Mouse (Mus musculus): Measurements from ENCODE around the gene Scly. TPM values are rescaled to one million over a fixed set of nuclear protein-coding genes. Genes with fewer than 3 reads are reported as not detected.

The Scly gene
- polyA plus RNA-seq, 1 experiment from 2014 or later: 23.7 TPM

- no peak for TF ChIP-seq CTCF (IDR thresholded peaks at IDR 0.05; ENCODE audit: low read depth)
- H3K27me3 ChIP-seq (ENCODE audit: insufficient read depth, low read length): no peaks in the 10 kb centered on the region
- peaks cover 44% of the 10 kb centered on the region for H3K36me3 ChIP-seq (ENCODE audit: insufficient read depth, low read length)
- no peak for ATAC-seq (replicated peaks; ENCODE audit: low FRiP score, low read depth)
- H3K4me2 ChIP-seq (ENCODE audit: low read length): no peak overlapping the region
- DNase-seq (ENCODE audit: low spot score): no peak
- H3K4me3 ChIP-seq (replicated peaks; ENCODE audit: low read depth, low read length): no peak overlapping the region
- no peaks in the 10 kb centered on the region for H3K4me1 ChIP-seq (replicated peaks; ENCODE audit: insufficient read depth, low read length)
- no peaks in the 10 kb centered on the region for H3K9me3 ChIP-seq (replicated peaks; ENCODE audit: low read length)
- no peak overlapping the region for H3K9ac ChIP-seq (ENCODE audit: low read depth, low read length)
- WGBS: 89% methylated on average over 13 of the region's 13 CpGs
- no peak overlapping the region for H3K27ac ChIP-seq
These were observed 11.4 kb downstream of the Scly start for GRCm38 (mm10) chr1:91309366-91310085.

GRCm38 (mm10) chr1:91312273-91312672 lies 14.1 kb downstream of the Scly start:
- H3K4me3 ChIP-seq (replicated peaks; ENCODE audit: low read depth, low read length): no peak overlapping the region
- no peak for ATAC-seq (replicated peaks; ENCODE audit: low FRiP score, low read depth)
- H3K4me1 ChIP-seq (replicated peaks; ENCODE audit: insufficient read depth, low read length): no peaks in the 10 kb centered on the region
- no peak for DNase-seq (ENCODE audit: low spot score)
- no peak overlapping the region for H3K4me2 ChIP-seq (ENCODE audit: low read length)
- H3K9ac ChIP-seq (ENCODE audit: low read depth, low read length): no peak overlapping the region
- 83% methylated on average over 4 of the region's 4 CpGs for WGBS
- no peak for TF ChIP-seq CTCF (IDR thresholded peaks at IDR 0.05; ENCODE audit: low read depth)
- H3K27ac ChIP-seq: no peak overlapping the region
- H3K27me3 ChIP-seq (ENCODE audit: insufficient read depth, low read length): no peaks in the 10 kb centered on the region
- H3K36me3 ChIP-seq (ENCODE audit: insufficient read depth, low read length): peaks cover 34% of the 10 kb centered on the region
- no peaks in the 10 kb centered on the region for H3K9me3 ChIP-seq (replicated peaks; ENCODE audit: low read length)

DNA sequence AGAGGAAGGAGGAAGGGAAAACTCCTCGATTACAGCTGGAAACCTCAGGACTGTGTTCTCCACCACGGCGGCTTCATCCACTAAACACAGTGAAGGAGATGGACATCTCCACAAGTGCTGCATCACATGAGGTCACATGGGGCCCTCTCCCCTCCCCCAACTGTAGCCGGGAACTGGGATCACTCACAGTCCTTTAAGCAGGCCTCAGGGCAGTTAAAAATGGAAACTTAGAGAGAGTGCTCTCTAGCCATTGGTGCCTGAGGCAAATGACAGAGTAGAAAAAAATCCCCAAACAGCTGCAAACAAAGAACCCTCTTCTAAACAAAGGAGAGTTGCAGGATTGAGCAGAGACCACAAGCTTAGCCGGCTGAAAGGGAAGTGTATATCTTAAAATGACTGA lies 15.1 kb downstream of the Scly start:
- Histone ChIP-seq H3K27ac (no peak overlapping the region), H3K36me3 (ENCODE audit: insufficient read depth, low read length) (peaks cover 27% of the 10 kb centered on the region), H3K9ac (ENCODE audit: low read depth, low read length) (no peak overlapping the region), H3K9me3 (replicated peaks; ENCODE audit: low read length) (no peaks in the 10 kb centered on the region), H3K4me3 (replicated peaks; ENCODE audit: low read depth, low read length) (no peak overlapping the region), H3K4me2 (ENCODE audit: low read length) (no peak overlapping the region), H3K27me3 (ENCODE audit: insufficient read depth, low read length) (no peaks in the 10 kb centered on the region), H3K4me1 (replicated peaks; ENCODE audit: insufficient read depth, low read length) (no peaks in the 10 kb centered on the region)
- ATAC-seq (replicated peaks; ENCODE audit: low FRiP score, low read depth) (no peak; the same call in 1 of the 2 replicates), DNase-seq (ENCODE audit: low spot score) (no peak)
- TF ChIP-seq CTCF (IDR thresholded peaks at IDR 0.05; ENCODE audit: low read depth): no peak
- WGBS: 48% methylated on average over 5 of the region's 5 CpGs

- no peaks in the 10 kb centered on the region for H3K27me3 ChIP-seq (ENCODE audit: insufficient read depth, low read length)
- H3K4me3 ChIP-seq (replicated peaks; ENCODE audit: low read depth, low read length): no peak overlapping the region
- no peak for ATAC-seq (replicated peaks; ENCODE audit: low FRiP score, low read depth)
- 0 out of 2 replicates have a peak, but pooled peaks cover 7% of the 10 kb centered on the region for H3K4me1 ChIP-seq (replicated peaks; ENCODE audit: insufficient read depth, low read length)
- no peaks in the 10 kb centered on the region for H3K9me3 ChIP-seq (replicated peaks; ENCODE audit: low read length)
- H3K27ac ChIP-seq: no peak overlapping the region
- no peak overlapping the region for H3K4me2 ChIP-seq (ENCODE audit: low read length)
- no peak for DNase-seq (ENCODE audit: low spot score)
- H3K9ac ChIP-seq (ENCODE audit: low read depth, low read length): no peak overlapping the region
- WGBS: 88% methylated on average over 6 of the region's 6 CpGs
- TF ChIP-seq CTCF (IDR thresholded peaks at IDR 0.05; ENCODE audit: low read depth): no peak
- no peaks in the 10 kb centered on the region for H3K36me3 ChIP-seq (ENCODE audit: insufficient read depth, low read length)
These were observed 19.5 kb downstream of the Scly start for GRCm38 (mm10) chr1:91317656-91318055.

GRCm38 (mm10) chr1:91321760-91322438 lies 23.8 kb downstream of the Scly start, which contains the start of gene Espnl:
Gene Espnl (plus strand): TSS chr1:91322075.
- no peak for TF ChIP-seq CTCF (IDR thresholded peaks at IDR 0.05; ENCODE audit: low read depth)
- no peak within 1 kb of the TSS for H3K4me2 ChIP-seq (ENCODE audit: low read length)
- 0 out of 2 replicates have a peak, but pooled peaks cover 7% of the 10 kb centered on the region for H3K4me1 ChIP-seq (replicated peaks; ENCODE audit: insufficient read depth, low read length)
- 0 out of 2 replicates have a peak within 1 kb of the TSS, but pooled peaks have one; percentile 3 for H3K9ac ChIP-seq (ENCODE audit: low read depth, low read length)
- DNase-seq (ENCODE audit: low spot score) (peak; percentile 32), ATAC-seq (replicated peaks; ENCODE audit: low FRiP score, low read depth) (peak; percentile 67)
- 49% methylated on average over 19 of the region's 19 CpGs for WGBS
- H3K36me3 ChIP-seq (ENCODE audit: insufficient read depth, low read length): no peaks in the 10 kb centered on the region
- no peak within 1 kb of the TSS for H3K4me3 ChIP-seq (replicated peaks; ENCODE audit: low read depth, low read length)
- H3K9me3 ChIP-seq (replicated peaks; ENCODE audit: low read length): no peaks in the 10 kb centered on the region
- H3K27me3 ChIP-seq (ENCODE audit: insufficient read depth, low read length): no peaks in the 10 kb centered on the region
- no peak within 1 kb of the TSS for H3K27ac ChIP-seq

- H3K4me3 ChIP-seq (replicated peaks; ENCODE audit: low read depth, low read length): no peak overlapping the region
- no peak overlapping the region for H3K27ac ChIP-seq
- no peak for TF ChIP-seq CTCF (IDR thresholded peaks at IDR 0.05; ENCODE audit: low read depth)
- H3K4me1 ChIP-seq (replicated peaks; ENCODE audit: insufficient read depth, low read length): 0 out of 2 replicates have a peak, but pooled peaks cover 7% of the 10 kb centered on the region
- ATAC-seq (replicated peaks; ENCODE audit: low FRiP score, low read depth) (no peak), DNase-seq (ENCODE audit: low spot score) (no peak)
- 46% methylated on average over 2 of the region's 2 CpGs for WGBS
- H3K4me2 ChIP-seq (ENCODE audit: low read length): no peak overlapping the region
- H3K36me3 ChIP-seq (ENCODE audit: insufficient read depth, low read length): no peaks in the 10 kb centered on the region
- H3K27me3 ChIP-seq (ENCODE audit: insufficient read depth, low read length): no peaks in the 10 kb centered on the region
- no peaks in the 10 kb centered on the region for H3K9me3 ChIP-seq (replicated peaks; ENCODE audit: low read length)
- no peak overlapping the region for H3K9ac ChIP-seq (ENCODE audit: low read depth, low read length)
These were observed 26.5 kb downstream of the Scly start for GRCm38 (mm10) chr1:91324646-91325045.
